Mouse (Mus musculus): ENCODE measurements at regions not wholly inside any gene's neighbourhood (a gene's known extent, or its start where the extent isn't known, plus 50 kb on each side); places are given as distances from the start of the nearest gene placed in this dataset.

- Histone ChIP-seq H3K9me3 (replicated peaks; ENCODE audit: control insufficient read depth, insufficient read depth, low read length, poor library complexity, severe bottlenecking) (no peaks in the 10 kb centered on the region), H3K9ac (ENCODE audit: low read depth, poor library complexity, severe bottlenecking) (no peak overlapping the region), H3K27ac (ENCODE audit: insufficient read depth, low read length) (no peak overlapping the region), H3K27me3 (ENCODE audit: control insufficient read depth, insufficient read depth, low read length, poor library complexity, severe bottlenecking) (no peaks in the 10 kb centered on the region), H3K4me3 (ENCODE audit: low read depth, low read length) (no peak overlapping the region), H3K4me1 (ENCODE audit: control insufficient read depth, insufficient read depth, low read length) (no peaks in the 10 kb centered on the region), H3K36me3 (ENCODE audit: control insufficient read depth, insufficient read depth, low read length, poor library complexity, severe bottlenecking) (no peaks in the 10 kb centered on the region)
- no peak for TF ChIP-seq EP300 (IDR thresholded peaks at IDR 0.05; ENCODE audit: insufficient read depth, low read depth, low read length)
- no peak for TF ChIP-seq POLR2A (IDR thresholded peaks at IDR 0.05; ENCODE audit: insufficient read depth, low read length)
- TF ChIP-seq CTCF (IDR thresholded peaks at IDR 0.05; ENCODE audit: low read depth, low read length), result no peak
These were observed 169.4 kb downstream of the Thbs2 start for GRCm38 (mm10) chr17:14524426-14525236.

- Histone ChIP-seq H3K9ac (ENCODE audit: low read depth, poor library complexity, severe bottlenecking) (no peak overlapping the region), H3K27me3 (ENCODE audit: control insufficient read depth, insufficient read depth, low read length, poor library complexity, severe bottlenecking) (no peaks in the 10 kb centered on the region), H3K9me3 (replicated peaks; ENCODE audit: control insufficient read depth, insufficient read depth, low read length, poor library complexity, severe bottlenecking) (no peaks in the 10 kb centered on the region), H3K27ac (ENCODE audit: insufficient read depth, low read length) (no peak overlapping the region), H3K4me3 (ENCODE audit: low read depth, low read length) (no peak overlapping the region), H3K4me1 (ENCODE audit: control insufficient read depth, insufficient read depth, low read length) (no peaks in the 10 kb centered on the region), H3K36me3 (ENCODE audit: control insufficient read depth, insufficient read depth, low read length, poor library complexity, severe bottlenecking) (no peaks in the 10 kb centered on the region)
- TF ChIP-seq EP300 (IDR thresholded peaks at IDR 0.05; ENCODE audit: insufficient read depth, low read depth, low read length), result no peak
- no peak for TF ChIP-seq CTCF (IDR thresholded peaks at IDR 0.05; ENCODE audit: low read depth, low read length)
- TF ChIP-seq POLR2A (IDR thresholded peaks at IDR 0.05; ENCODE audit: insufficient read depth, low read length), result no peak
These were observed 172.0 kb downstream of the Thbs2 start for GRCm38 (mm10) chr17:14522011-14522410.

DNA sequence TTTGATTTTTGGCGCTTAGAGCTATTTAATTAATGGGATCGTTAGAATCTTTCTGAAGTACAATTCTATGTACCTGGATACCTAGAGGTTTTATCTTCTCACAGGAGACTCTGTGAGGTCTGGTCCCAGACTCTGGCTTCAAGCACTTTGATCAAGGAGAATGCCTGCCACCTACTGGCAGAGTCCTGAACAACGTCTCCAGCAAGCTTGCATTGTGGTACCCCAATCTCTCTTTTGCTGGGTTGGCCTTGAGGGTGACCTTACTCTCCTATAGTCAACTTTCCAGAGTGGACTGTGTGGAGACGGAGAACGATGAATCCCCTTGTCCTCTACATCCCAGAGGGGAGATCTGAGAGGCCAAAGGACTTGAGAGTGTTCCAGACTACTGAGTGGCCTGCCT lies 173.5 kb downstream of the Thbs2 start:
- H3K4me1 ChIP-seq (ENCODE audit: control insufficient read depth, insufficient read depth, low read length), result no peaks in the 10 kb centered on the region
- no peak overlapping the region for H3K9ac ChIP-seq (ENCODE audit: low read depth, poor library complexity, severe bottlenecking)
- no peaks in the 10 kb centered on the region for H3K9me3 ChIP-seq (replicated peaks; ENCODE audit: control insufficient read depth, insufficient read depth, low read length, poor library complexity, severe bottlenecking)
- no peaks in the 10 kb centered on the region for H3K27me3 ChIP-seq (ENCODE audit: control insufficient read depth, insufficient read depth, low read length, poor library complexity, severe bottlenecking)
- H3K27ac ChIP-seq (ENCODE audit: insufficient read depth, low read length), result no peak overlapping the region
- TF ChIP-seq CTCF (IDR thresholded peaks at IDR 0.05; ENCODE audit: low read depth, low read length) (peak; percentile 79), EP300 (IDR thresholded peaks at IDR 0.05; ENCODE audit: insufficient read depth, low read depth, low read length) (no peak)
- no peak overlapping the region for H3K4me3 ChIP-seq (ENCODE audit: low read depth, low read length)
- H3K36me3 ChIP-seq (ENCODE audit: control insufficient read depth, insufficient read depth, low read length, poor library complexity, severe bottlenecking), result no peaks in the 10 kb centered on the region

DNA sequence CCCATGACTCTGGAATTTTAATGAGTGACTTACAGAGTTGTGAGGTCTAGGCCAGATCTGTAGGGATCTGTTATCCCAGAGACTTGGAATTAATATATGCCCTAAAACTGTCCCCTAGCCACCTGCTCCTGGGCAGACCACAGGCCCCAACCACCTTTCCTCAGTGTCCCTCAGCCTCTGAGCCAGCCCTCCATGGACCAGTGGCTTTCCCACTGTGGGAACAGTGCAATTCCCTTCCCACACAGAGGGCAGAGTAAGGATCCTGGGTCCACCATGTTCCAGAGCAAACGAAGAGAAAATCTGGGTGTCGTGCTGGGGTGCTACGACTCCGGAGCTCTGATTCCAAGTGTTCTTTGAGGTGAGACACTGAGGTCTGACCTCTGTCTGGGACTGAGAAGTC lies 174.7 kb downstream of the Thbs2 start:
- no peaks in the 10 kb centered on the region for H3K36me3 ChIP-seq (ENCODE audit: control insufficient read depth, insufficient read depth, low read length, poor library complexity, severe bottlenecking)
- H3K4me3 ChIP-seq (ENCODE audit: low read depth, low read length), result no peak overlapping the region
- no peak overlapping the region for H3K27ac ChIP-seq (ENCODE audit: insufficient read depth, low read length)
- H3K4me1 ChIP-seq (ENCODE audit: control insufficient read depth, insufficient read depth, low read length), result no peaks in the 10 kb centered on the region
- H3K9me3 ChIP-seq (replicated peaks; ENCODE audit: control insufficient read depth, insufficient read depth, low read length, poor library complexity, severe bottlenecking), result no peaks in the 10 kb centered on the region
- H3K9ac ChIP-seq (ENCODE audit: low read depth, poor library complexity, severe bottlenecking), result no peak overlapping the region
- TF ChIP-seq CTCF (IDR thresholded peaks at IDR 0.05; ENCODE audit: low read depth, low read length), result no peak
- TF ChIP-seq EP300 (IDR thresholded peaks at IDR 0.05; ENCODE audit: insufficient read depth, low read depth, low read length), result no peak
- TF ChIP-seq POLR2A (IDR thresholded peaks at IDR 0.05; ENCODE audit: insufficient read depth, low read length), result no peak
- H3K27me3 ChIP-seq (ENCODE audit: control insufficient read depth, insufficient read depth, low read length, poor library complexity, severe bottlenecking), result no peaks in the 10 kb centered on the region

GRCm38 (mm10) chr17:14518216-14518615 lies 175.8 kb downstream of the Thbs2 start:
- no peak overlapping the region for H3K9ac ChIP-seq (ENCODE audit: low read depth, poor library complexity, severe bottlenecking)
- no peak overlapping the region for H3K4me3 ChIP-seq (ENCODE audit: low read depth, low read length)
- no peaks in the 10 kb centered on the region for H3K9me3 ChIP-seq (replicated peaks; ENCODE audit: control insufficient read depth, insufficient read depth, low read length, poor library complexity, severe bottlenecking)
- no peaks in the 10 kb centered on the region for H3K36me3 ChIP-seq (ENCODE audit: control insufficient read depth, insufficient read depth, low read length, poor library complexity, severe bottlenecking)
- TF ChIP-seq EP300 (IDR thresholded peaks at IDR 0.05; ENCODE audit: insufficient read depth, low read depth, low read length) (no peak), POLR2A (IDR thresholded peaks at IDR 0.05; ENCODE audit: insufficient read depth, low read length) (no peak), CTCF (IDR thresholded peaks at IDR 0.05; ENCODE audit: low read depth, low read length) (no peak)
- H3K27me3 ChIP-seq (ENCODE audit: control insufficient read depth, insufficient read depth, low read length, poor library complexity, severe bottlenecking), result no peaks in the 10 kb centered on the region
- no peak overlapping the region for H3K27ac ChIP-seq (ENCODE audit: insufficient read depth, low read length)
- no peaks in the 10 kb centered on the region for H3K4me1 ChIP-seq (ENCODE audit: control insufficient read depth, insufficient read depth, low read length)

GRCm38 (mm10) chr17:14517368-14517767 lies 176.7 kb downstream of the Thbs2 start:
- H3K9me3 ChIP-seq (replicated peaks; ENCODE audit: control insufficient read depth, insufficient read depth, low read length, poor library complexity, severe bottlenecking), result no peaks in the 10 kb centered on the region
- H3K27ac ChIP-seq (ENCODE audit: insufficient read depth, low read length), result no peak overlapping the region
- H3K4me1 ChIP-seq (ENCODE audit: control insufficient read depth, insufficient read depth, low read length), result no peaks in the 10 kb centered on the region
- H3K9ac ChIP-seq (ENCODE audit: low read depth, poor library complexity, severe bottlenecking), result no peak overlapping the region
- no peak overlapping the region for H3K4me3 ChIP-seq (ENCODE audit: low read depth, low read length)
- no peaks in the 10 kb centered on the region for H3K27me3 ChIP-seq (ENCODE audit: control insufficient read depth, insufficient read depth, low read length, poor library complexity, severe bottlenecking)
- no peaks in the 10 kb centered on the region for H3K36me3 ChIP-seq (ENCODE audit: control insufficient read depth, insufficient read depth, low read length, poor library complexity, severe bottlenecking)
- no peak for TF ChIP-seq POLR2A (IDR thresholded peaks at IDR 0.05; ENCODE audit: insufficient read depth, low read length)
- TF ChIP-seq EP300 (IDR thresholded peaks at IDR 0.05; ENCODE audit: insufficient read depth, low read depth, low read length), result no peak
- no peak for TF ChIP-seq CTCF (IDR thresholded peaks at IDR 0.05; ENCODE audit: low read depth, low read length)

Measured in ES-Bruce4 (cell line).